Mouse (Mus musculus) CH12.LX (cell line): ENCODE measurements around the gene Zdhhc19. TPM values are rescaled to one million over a fixed set of nuclear protein-coding genes. Genes with fewer than 3 reads are reported as not detected.

Experiments used
- DNase-seq: peaks from one replicate; pipeline ENCODE4 v3.0.0-alpha.2; 2013; ENCODE audit errors: extremely low read depth
- H3K27ac ChIP-seq: 2 replicates; pipeline ENCODE4 v1.5.1; 2012; ENCODE audit warnings: low read depth, mild to moderate bottlenecking, control low read depth, moderate library complexity; ENCODE audit not compliant: insufficient read depth
- H3K27me3 ChIP-seq: replicated peaks from 2 replicates; pipeline ENCODE3; 2012; ENCODE audit warnings: inconsistent platforms
- H3K36me3 ChIP-seq, 2 experiments: replicated peaks in 1 of 2; 2 replicates each; pipeline versions ENCODE3 to v1.6.1; 2012; ENCODE audit warnings: inconsistent platforms in 1 of 2, low read length in 1 of 2, mild to moderate bottlenecking in 1 of 2, mixed read lengths in 1 of 2, moderate library complexity in 1 of 2; ENCODE audit not compliant: control insufficient read depth in 1 of 2, insufficient read depth in 1 of 2
- H3K4me1 ChIP-seq, 2 experiments: 2 replicates each; pipeline ENCODE4 v1.6.1; 2012; ENCODE audit warnings: inconsistent platforms in 1 of 2, moderate library complexity in 1 of 2; ENCODE audit not compliant: insufficient read depth in 2 of 2, control insufficient read depth in 1 of 2
- H3K4me2 ChIP-seq: 2 replicates; pipeline ENCODE4 v1.6.1; 2012; ENCODE audit warnings: low read depth, mild to moderate bottlenecking, control low read depth; ENCODE audit not compliant: poor library complexity, insufficient read depth, severe bottlenecking
- H3K4me3 ChIP-seq, 3 experiments: fragments of 150-350 bp in 1 of 3; sonication (generic) in 1 of 3; replicated peaks in 1 of 3; 2 replicates each; pipeline versions ENCODE3 to v1.5.1; 2011 to 2012; ENCODE audit warnings: low read depth in 2 of 3, low read length in 2 of 3, mild to moderate bottlenecking in 2 of 3, moderate library complexity in 2 of 3, control low read depth in 1 of 3, improper control_type of control experiment in 1 of 3, inconsistent platforms in 1 of 3, mixed read lengths in 1 of 3; ENCODE audit not compliant: poor library complexity in 1 of 3
- H3K79me2 ChIP-seq: replicated peaks from 2 replicates; pipeline ENCODE4 v1.6.1; 2012; ENCODE audit warnings: mild to moderate bottlenecking, moderate library complexity; ENCODE audit not compliant: control insufficient read depth, poor library complexity, insufficient read depth, severe bottlenecking; ENCODE audit errors: extremely low read depth
- H3K9ac ChIP-seq: 2 replicates; pipeline ENCODE4 v1.6.1; 2012; ENCODE audit warnings: low read depth, mild to moderate bottlenecking, control low read depth, moderate library complexity; ENCODE audit not compliant: insufficient read depth
- H3K9me3 ChIP-seq: replicated peaks from 2 replicates; pipeline ENCODE3; 2012; ENCODE audit warnings: low read length, inconsistent platforms, mixed read lengths
- E2F4 ChIP-seq: IDR thresholded peaks from 2 replicates; pipeline ENCODE4 v1.6.1; 2011; ENCODE audit warnings: low read depth, low read length, improper control_type of control experiment; ENCODE audit not compliant: insufficient replicate concordance
- ELF1 ChIP-seq: IDR thresholded peaks from 2 replicates; pipeline ENCODE4 v1.6.1; 2014; ENCODE audit warnings: low read depth, mild to moderate bottlenecking, inconsistent platforms, low read length, improper control_type of control experiment
- EP300 ChIP-seq: IDR thresholded peaks from 2 replicates; pipeline ENCODE4 v1.6.1; 2011; ENCODE audit warnings: low read length, improper control_type of control experiment
- ETS1 ChIP-seq: conservative IDR thresholded peaks from 2 replicates; pipeline ENCODE4 v1.6.1; 2012; ENCODE audit warnings: low read depth, mild to moderate bottlenecking, inconsistent platforms, low read length, improper control_type of control experiment, moderate library complexity
- HCFC1 ChIP-seq: IDR thresholded peaks from 2 replicates; pipeline ENCODE4 v1.6.1; 2012; ENCODE audit warnings: low read depth, mild to moderate bottlenecking, inconsistent platforms, low read length, improper control_type of control experiment
- IRF4 ChIP-seq: IDR thresholded peaks from 2 replicates; pipeline ENCODE4 v1.6.1; 2014; ENCODE audit warnings: low read depth, mild to moderate bottlenecking, inconsistent platforms, low read length, improper control_type of control experiment
- JUND ChIP-seq: conservative IDR thresholded peaks from 2 replicates; pipeline ENCODE4 v1.6.1; 2011; ENCODE audit warnings: low read depth, low read length, improper control_type of control experiment
- KAT2A ChIP-seq: IDR thresholded peaks from 2 replicates; pipeline ENCODE4 v1.6.1; 2012; ENCODE audit warnings: low read length, improper control_type of control experiment, inconsistent platforms; ENCODE audit not compliant: insufficient replicate concordance
- MAFK ChIP-seq: IDR thresholded peaks from 2 replicates; pipeline ENCODE4 v1.6.1; 2011; ENCODE audit warnings: low read length, improper control_type of control experiment; ENCODE audit not compliant: insufficient replicate concordance
- MAX ChIP-seq: IDR thresholded peaks from 2 replicates; pipeline ENCODE4 v1.6.1; 2011; ENCODE audit warnings: low read length, improper control_type of control experiment
- MAZ ChIP-seq: IDR thresholded peaks from 2 replicates; pipeline ENCODE4 v1.6.1; 2012; ENCODE audit warnings: low read depth, mild to moderate bottlenecking, inconsistent platforms, low read length, improper control_type of control experiment, moderate library complexity
- MEF2A ChIP-seq: IDR thresholded peaks from 2 replicates; pipeline ENCODE4 v1.6.1; 2014; ENCODE audit warnings: low read depth, mild to moderate bottlenecking, inconsistent platforms, low read length, improper control_type of control experiment, borderline replicate concordance
- MXI1 ChIP-seq: IDR thresholded peaks from 2 replicates; pipeline ENCODE4 v1.6.1; 2011; ENCODE audit warnings: mild to moderate bottlenecking, low read depth, low read length, improper control_type of control experiment
- MYC ChIP-seq: IDR thresholded peaks from 2 replicates; pipeline ENCODE4 v1.6.1; 2011; ENCODE audit warnings: low read depth, mild to moderate bottlenecking, improper control_type of control experiment, low read length
- NELFE ChIP-seq: IDR thresholded peaks from 2 replicates; pipeline ENCODE4 v1.6.1; 2011; ENCODE audit warnings: low read depth, low read length, improper control_type of control experiment
- NRF1 ChIP-seq: IDR thresholded peaks from 2 replicates; pipeline ENCODE4 v1.6.1; 2014; ENCODE audit warnings: low read depth, mild to moderate bottlenecking, inconsistent platforms, low read length, improper control_type of control experiment, moderate library complexity
- POLR2A ChIP-seq: IDR thresholded peaks from 2 replicates; pipeline ENCODE4 v1.6.1; 2011; ENCODE audit warnings: low read depth, mild to moderate bottlenecking, improper control_type of control experiment, low read length
- POLR2AphosphoS2 ChIP-seq: IDR thresholded peaks from 2 replicates; pipeline ENCODE4 v1.6.1; 2011; ENCODE audit warnings: low read depth, low read length, improper control_type of control experiment
- RCOR1 ChIP-seq: conservative IDR thresholded peaks from 2 replicates; pipeline ENCODE4 v1.6.1; 2012; ENCODE audit warnings: low read depth, mild to moderate bottlenecking, inconsistent platforms, low read length, improper control_type of control experiment
- SIN3A ChIP-seq: IDR thresholded peaks from 2 replicates; pipeline ENCODE4 v1.6.1; 2012; ENCODE audit warnings: low read length, improper control_type of control experiment, inconsistent platforms
- SMC3 ChIP-seq: IDR thresholded peaks from 2 replicates; pipeline ENCODE4 v1.6.1; 2011; ENCODE audit warnings: low read depth, low read length, improper control_type of control experiment
- TBP ChIP-seq: conservative IDR thresholded peaks from 2 replicates; pipeline ENCODE4 v1.6.1; 2011; ENCODE audit warnings: low read depth, low read length, improper control_type of control experiment
- UBTF ChIP-seq: IDR thresholded peaks from 2 replicates; pipeline ENCODE4 v1.6.1; 2012; ENCODE audit warnings: low read depth, mild to moderate bottlenecking, inconsistent platforms, low read length, improper control_type of control experiment, moderate library complexity
- USF1 ChIP-seq: IDR thresholded peaks from 2 replicates; pipeline ENCODE4 v1.6.1; 2014; ENCODE audit warnings: low read depth, mild to moderate bottlenecking, inconsistent platforms, low read length, improper control_type of control experiment
- ZKSCAN1 ChIP-seq: IDR thresholded peaks from 2 replicates; pipeline ENCODE4 v1.6.1; 2012; ENCODE audit warnings: low read depth, inconsistent platforms, low read length, improper control_type of control experiment, borderline replicate concordance
- ZMIZ1 ChIP-seq: IDR thresholded peaks from 2 replicates; pipeline ENCODE4 v1.6.1; 2012; ENCODE audit warnings: low read depth, mild to moderate bottlenecking, inconsistent platforms, low read length, improper control_type of control experiment
- ZNF384 ChIP-seq: IDR thresholded peaks from 2 replicates; pipeline ENCODE4 v1.6.1; 2012; ENCODE audit warnings: low read depth, low read length, improper control_type of control experiment, inconsistent platforms
- dilution Hi-C: fragments of 300-500 bp; cut with MboI; formaldehyde crosslinking; loops from 2 replicates; pipeline ENCODE4 v1.14.3; 2020; ENCODE audit warnings: low sequenced_read_pairs; ENCODE audit not compliant: extremely low pct_unique_long_range_greater_than_20kb, extremely low pct_ligation_motif_present
- in situ Hi-C: fragments of 300-500 bp; cut with MboI; formaldehyde crosslinking; loops from 3 replicates; pipeline ENCODE4 v1.14.3; 2019; ENCODE audit warnings: low sequenced_read_pairs, low pct_ligation_motif_present, low pct_unique_long_range_greater_than_20kb, mixed read lengths
- polyA plus RNA-seq: library from polyadenylated mRNA; unstranded; fragments of >175 nt; gene quantifications from 2 replicates; pipeline ENCODE4 v1.2.1, GENCODE M21; 2012; ENCODE audit warnings: low read depth; ENCODE audit not compliant: insufficient read length
- total RNA-seq, 2 experiments: library from RNA; depleted of rRNA; stranded (reverse); fragments of 300-350 nt in 1 of 2; fragments of >200 nt in 1 of 2; gene quantifications; 2 replicates each; pipeline ENCODE4 v1.2.3; 2012 to 2014

Gene Zdhhc19
- total and polyA plus RNA-seq, 3 experiments = not detected

- peaks cover 0 to 3% of the 10 kb centered on the region in 2 experiments; a peak in 1 of 4 replicates for H3K4me1 ChIP-seq
- peaks cover 5% of the 10 kb centered on the region for H3K27me3 ChIP-seq
Measured at GRCm38 (mm10) chr16:32508035-32508434, 12.0 kb downstream of the Zdhhc19 start.

GRCm38 (mm10) chr16:32508506-32509065 lies 12.5 kb downstream of the Zdhhc19 start:
- Histone ChIP-seq H3K4me2 (no peak overlapping the region), H3K9ac (no peak overlapping the region), H3K27me3 (peaks cover 5% of the 10 kb centered on the region), H3K4me1 (0 out of 4 replicates have a peak, but pooled peaks cover 0 to 2% of the 10 kb centered on the region in 2 experiments), H3K27ac (no peak overlapping the region), H3K9me3 (no peaks in the 10 kb centered on the region), H3K4me3 (no peak overlapping the region), H3K36me3 (no peaks in the 10 kb centered on the region), H3K79me2 (no peaks in the 10 kb centered on the region)
- in situ Hi-C loops (no loop called here), dilution Hi-C loops (no loop called here)
- TF ChIP-seq MAFK = no peak
- TF ChIP-seq SMC3 = no peak
- TF ChIP-seq JUND = no peak
- no peak for TF ChIP-seq KAT2A
- TF ChIP-seq POLR2A = no peak
- no peak for TF ChIP-seq HCFC1
- no peak for TF ChIP-seq NELFE
- no peak for TF ChIP-seq ZNF384
- TF ChIP-seq RCOR1 = no peak
- no peak for TF ChIP-seq MEF2A
- TF ChIP-seq TBP = no peak
- no peak for TF ChIP-seq ZMIZ1
- TF ChIP-seq SIN3A = no peak
- no peak for TF ChIP-seq IRF4
- no peak for TF ChIP-seq ETS1
- no peak for TF ChIP-seq USF1
- TF ChIP-seq MAX = no peak
- TF ChIP-seq MYC = no peak
- no peak for DNase-seq

More at GRCm38 (mm10) chr16:32508035-32508434, 12.0 kb downstream of the Zdhhc19 start:
- no peak overlapping the region for H3K4me2 ChIP-seq
- TF ChIP-seq ZMIZ1 (no peak), POLR2AphosphoS2 (no peak), MEF2A (no peak), NRF1 (no peak), ELF1 (no peak), RCOR1 (no peak), MAZ (no peak), HCFC1 (no peak), MXI1 (no peak), ETS1 (no peak), UBTF (no peak), ZKSCAN1 (no peak), MAX (no peak), E2F4 (no peak), EP300 (no peak), TBP (no peak)
- H3K4me3 ChIP-seq = no peak overlapping the region
- no peaks in the 10 kb centered on the region for H3K9me3 ChIP-seq
- dilution Hi-C loops = no loop called here
- H3K9ac ChIP-seq = no peak overlapping the region
- H3K79me2 ChIP-seq = no peaks in the 10 kb centered on the region
- H3K27ac ChIP-seq = no peak overlapping the region
- no peak for DNase-seq
- in situ Hi-C loops = no loop called here
- no peaks in the 10 kb centered on the region for H3K36me3 ChIP-seq
